13 mouse cellular contexts compared by ENCODE assay signal in genomic region chr11:87240141-87240832, GRCm38 (mm10).
DNase-seq lines count a peak whose midpoint lies in the region; ATAC-seq lines count a peak whose summit lies in the region.
"Had no signal": no experiment of that assay in that cellular context is flagged by ENCODE, and none has a peak within 500 bp of the region (broad histone marks: within the 10 kb centered on the region; RNA-seq: fewer than 3 reads in every experiment).

No protein-coding gene starts in this region.

- 50% methylated on average over 15 of the region's 15 CpGs for WGBS in kidney, embryonic 14.5 days

- H3K36me3 ChIP-seq in kidney, embryonic 14.5 days (ENCODE audit: control insufficient read depth, insufficient read depth, low read length), result no peaks in the 10 kb centered on the region; the same call in 1 of the 2 replicates

- no peak overlapping the region for H3K4me2 ChIP-seq in kidney, embryonic 14.5 days (replicated peaks; ENCODE audit: low read depth, low read length)
- H3K4me2 ChIP-seq: midbrain, embryonic 13.5 days had no signal

- H3K27me3 ChIP-seq in kidney, embryonic 14.5 days (ENCODE audit: control insufficient read depth, insufficient read depth, low read length), result no peaks in the 10 kb centered on the region
- H3K27me3 ChIP-seq: midbrain, embryonic 13.5 days had no signal

- H3K9me3 ChIP-seq in kidney, embryonic 14.5 days (ENCODE audit: control insufficient read depth, low read length), result no peaks in the 10 kb centered on the region
- H3K9me3 ChIP-seq: limb, embryonic 10.5 days; midbrain, embryonic 13.5 days had no signal

- H3K4me3 ChIP-seq in kidney, embryonic 14.5 days (ENCODE audit: low read length), result no peak overlapping the region
- H3K4me3 ChIP-seq: erythroblast, embryonic 14.5 days; limb, embryonic 10.5 days; midbrain, embryonic 13.5 days had no signal

- H3K4me1 ChIP-seq in kidney, embryonic 14.5 days (ENCODE audit: control insufficient read depth, insufficient read depth, low read length), result peaks cover 5% of the 10 kb centered on the region; the same call in 1 of the 2 replicates
- H3K4me1 ChIP-seq: midbrain, embryonic 13.5 days had no signal

- no peak overlapping the region for H3K9ac ChIP-seq in kidney, embryonic 14.5 days (ENCODE audit: low read depth, low read length)
- H3K9ac ChIP-seq: liver, embryonic 14.5 days; midbrain, embryonic 13.5 days had no signal

- H3K27ac ChIP-seq in kidney, embryonic 14.5 days (ENCODE audit: low read depth, low read length), result no peak overlapping the region
- H3K27ac ChIP-seq: limb, embryonic 10.5 days; liver, embryonic 14.5 days; midbrain, embryonic 13.5 days had no signal

- peak; percentile 10 for DNase-seq in CD4-positive, CD25-positive, alpha-beta regulatory T cell, adult 2 months (ENCODE audit: low read depth, low spot score)
- peak; percentile 6 for DNase-seq in kidney, adult 11 months
- DNase-seq in kidney, postnatal 10 days, result peak; percentile 22
- DNase-seq in thymus, postnatal 25 days, result peak; percentile 43
- no peak for DNase-seq in gastrocnemius, postnatal 14 days
- no peak for DNase-seq in spleen, postnatal 10 days (ENCODE audit: low spot score in 2 of 2)
- DNase-seq: cerebellum, adult 8-10 months had no signal

- no peak for ATAC-seq in CD4-positive, CD25-positive, alpha-beta regulatory T cell, adult 4 months
- ATAC-seq in kidney, embryonic 14.5 days (ENCODE audit: low FRiP score, low TSS enrichment), result no peak
- ATAC-seq: midbrain, embryonic 13.5 days had no signal

- intact Hi-C loops in gastrocnemius, postnatal 14 days (cut with DNase I; ENCODE audit: low total_unique reads), result no loop called here

Comparison
In these comparisons a context has a peak if more than half of its experiments do, and no peak if none do; other contexts are left out.
1. DNase-seq: peak in CD4-positive, CD25-positive, alpha-beta regulatory T cell, adult 2 months (single experiment), kidney, adult 11 months (single experiment), kidney, postnatal 10 days (single experiment) and thymus, postnatal 25 days (single experiment); none in gastrocnemius, postnatal 14 days (single experiment) and spleen, postnatal 10 days (0 of 2).